Mouse (Mus musculus): ENCODE results near the gene Ercc6. TPM values are rescaled to one million over a fixed set of nuclear protein-coding genes. Genes with fewer than 3 reads are reported as not detected.

Ercc6 gene
- polyA plus RNA-seq (2017; shearing (Covaris generic)) = 36.3 TPM

GRCm38 (mm10) chr14:32513336-32514032 is at the start of gene Ercc6:
Gene Ercc6 (plus strand): TSS chr14:32513521.

GRCm38 (mm10) chr14:32464601-32465505 is 48.5 kb upstream of the Ercc6 start, which contains the start of gene Slc18a3:
Gene Slc18a3 (minus strand): TSS chr14:32464850.

GRCm38 (mm10) chr14:32465889-32466288 is 47.4 kb upstream of the Ercc6 start, which contains the start of gene Chat:
Gene Chat (minus strand): TSS chr14:32465989.

GRCm38 (mm10) chr14:32599290-32600041 is 86.1 kb downstream of the Ercc6 start, which contains the start of gene Prrxl1:
Gene Prrxl1 (plus strand): TSS chr14:32599407.

Other genes with a start within 250 kb of the Ercc6 start
- gene Ogdhl, start 191.5 kb upstream of the Ercc6 start, polyA plus RNA-seq (2017; shearing (Covaris generic)) = not detected
- not detected for gene 1700024G13Rik, start 125.1 kb upstream of the Ercc6 start, polyA plus RNA-seq (2017; shearing (Covaris generic))
- gene Slc18a3, start 48.7 kb upstream of the Ercc6 start, polyA plus RNA-seq (2017; shearing (Covaris generic)) = not detected
- not detected for gene Chat, start 47.5 kb upstream of the Ercc6 start, polyA plus RNA-seq (2017; shearing (Covaris generic))
- gene Prrxl1, start 85.9 kb downstream of the Ercc6 start, polyA plus RNA-seq (2017; shearing (Covaris generic)) = not detected
- not detected for gene 3425401B19Rik, start 171.8 kb downstream of the Ercc6 start, polyA plus RNA-seq (2017; shearing (Covaris generic))